Mouse (Mus musculus): Measurements from ENCODE around the gene Rab2b.
"Not testable (repeated sequence)": the region's sequence is repeated elsewhere in the genome, so short reads cannot be mapped to it uniquely, and the experiment has no call there.

The Rab2b gene

DNA sequence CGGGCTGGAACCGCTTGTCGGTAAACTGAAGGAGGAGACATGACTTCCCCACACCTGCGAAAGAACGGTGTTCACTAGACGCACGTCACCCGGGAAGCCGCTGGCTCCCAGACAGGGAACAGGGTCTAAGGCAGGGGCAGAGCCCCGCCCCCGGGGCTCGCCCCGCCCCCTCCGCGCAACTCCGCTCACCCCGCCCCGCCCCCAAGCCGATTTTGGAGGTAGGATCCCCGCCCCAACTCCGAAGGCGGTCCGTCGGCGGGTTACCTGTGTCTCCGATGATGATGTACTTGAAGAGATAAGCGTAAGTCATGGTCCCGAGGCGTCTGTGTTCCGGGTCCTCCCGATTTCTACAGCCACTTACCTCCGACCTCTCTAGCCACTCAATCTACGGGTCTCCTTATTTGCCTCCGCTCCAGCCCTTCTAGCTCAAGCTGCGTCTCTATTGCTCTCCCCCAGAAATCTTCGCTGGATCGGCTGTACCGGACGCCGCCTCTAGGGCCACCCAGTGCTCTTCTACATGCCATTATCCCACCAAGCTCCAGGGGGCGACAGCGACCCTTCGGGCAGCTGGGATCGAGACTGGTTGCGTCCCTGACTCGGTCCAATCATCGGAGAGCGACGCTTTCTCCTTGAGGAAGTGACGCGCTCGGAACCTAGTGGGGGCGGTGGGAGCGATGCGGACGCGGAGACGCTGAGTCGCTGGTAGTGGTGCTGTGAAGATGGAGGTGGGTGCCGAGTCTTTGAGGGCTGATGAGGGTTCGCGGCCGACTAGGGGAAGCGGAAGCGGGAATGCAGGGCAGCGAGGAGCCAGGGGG is at the start of gene Rab2b, which contains the start of gene Tox4:
Gene Rab2b, minus strand, starts transcription at position 614 of the 815 bp plus-strand sequence.
Gene Tox4, plus strand, starts transcription at position 215 of the 815 bp plus-strand sequence.
- DNase-seq = peak; percentile 100

DNA sequence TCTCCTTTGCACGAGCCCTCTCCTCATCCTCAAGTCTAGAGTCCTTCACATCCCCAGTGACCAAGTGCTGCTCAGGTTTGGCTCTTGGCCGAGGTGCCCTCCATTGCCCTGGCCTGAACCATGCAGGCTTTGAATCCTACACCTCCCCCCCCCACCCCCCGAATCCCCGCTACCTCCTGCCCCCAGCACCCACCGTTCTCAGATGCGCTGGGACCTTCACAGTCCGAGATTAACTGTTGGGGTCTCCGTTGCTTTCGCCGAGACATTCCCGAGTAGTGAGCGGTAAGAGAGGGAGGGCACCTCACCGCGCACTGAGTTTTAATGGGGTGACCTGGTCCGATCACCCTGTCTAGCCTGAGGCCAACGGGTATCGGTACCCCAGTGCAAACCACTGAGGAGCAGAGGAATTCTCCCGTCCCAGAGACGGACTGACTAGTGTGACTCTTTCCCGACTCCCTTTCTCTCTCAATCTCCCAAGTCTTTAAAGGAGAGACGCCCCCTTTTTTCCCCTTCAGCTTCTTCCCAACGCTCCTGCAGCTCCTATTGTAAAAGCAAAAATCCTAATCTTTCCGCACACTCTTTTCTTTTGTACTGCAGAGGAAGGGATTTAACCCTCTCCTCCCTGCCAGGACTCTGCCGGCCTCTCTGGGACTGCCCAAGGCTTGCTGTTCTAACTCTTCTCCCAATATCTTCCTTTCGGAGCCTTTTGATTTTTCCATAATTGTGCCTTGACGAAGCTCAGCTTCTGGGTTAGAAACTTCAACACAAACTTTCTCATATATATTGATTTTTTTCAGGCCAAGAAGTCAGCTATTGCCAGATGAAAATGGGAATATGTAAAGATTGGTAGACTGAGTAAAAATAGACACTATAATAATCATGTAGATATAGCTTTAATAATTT is 48.8 kb upstream of the Rab2b start, which contains the start of gene Sall2:
Gene Sall2, minus strand, starts transcription at position 853 of the 903 bp plus-strand sequence.
- no peak for DNase-seq

DNA sequence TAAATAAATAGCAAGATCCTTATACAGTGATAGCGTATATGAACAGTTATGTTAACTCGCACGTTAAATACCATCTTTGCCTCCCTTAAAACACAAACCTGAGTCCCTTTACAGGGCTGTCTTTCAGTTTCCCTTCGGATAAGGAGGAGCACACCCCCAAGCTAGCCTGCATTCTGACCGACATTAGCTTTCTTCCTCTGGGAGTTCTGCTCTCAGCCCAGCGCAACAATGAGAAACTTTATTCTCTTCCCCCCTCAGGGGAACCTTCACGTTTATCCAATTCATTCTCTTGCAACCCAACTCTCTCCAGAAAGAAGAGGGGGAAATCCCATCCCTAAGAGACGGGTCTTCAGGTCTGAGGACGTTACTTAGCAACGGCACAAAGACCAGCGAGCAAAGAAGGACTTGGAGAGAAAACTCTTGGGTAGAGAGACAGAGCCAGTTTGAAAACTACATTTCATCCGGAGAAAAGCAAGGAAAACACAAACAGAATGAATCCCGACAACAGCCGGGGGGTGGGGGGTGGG is 48.1 kb upstream of the Rab2b start:
- DNase-seq = no peak

DNA sequence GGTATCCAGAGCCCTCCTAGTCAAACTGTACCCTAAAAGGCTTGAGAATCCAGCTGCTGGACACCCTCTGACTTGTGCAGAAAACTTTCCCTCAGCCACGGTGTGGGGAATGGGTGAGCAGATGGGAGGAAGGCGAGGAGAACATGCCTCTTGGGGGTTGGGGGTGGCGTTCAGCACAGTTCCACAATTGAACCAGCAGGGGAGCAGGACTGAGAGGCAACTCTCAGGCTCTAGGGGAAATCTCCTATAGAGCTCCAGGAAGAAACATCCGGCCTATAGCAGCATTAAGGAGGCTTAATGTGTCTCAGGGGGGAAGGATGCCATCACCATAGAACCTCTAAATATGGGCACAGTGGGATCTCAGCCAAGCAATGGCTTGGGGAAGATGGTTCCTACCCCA is 46.5 kb upstream of the Rab2b start:
- DNase-seq = no peak

DNA sequence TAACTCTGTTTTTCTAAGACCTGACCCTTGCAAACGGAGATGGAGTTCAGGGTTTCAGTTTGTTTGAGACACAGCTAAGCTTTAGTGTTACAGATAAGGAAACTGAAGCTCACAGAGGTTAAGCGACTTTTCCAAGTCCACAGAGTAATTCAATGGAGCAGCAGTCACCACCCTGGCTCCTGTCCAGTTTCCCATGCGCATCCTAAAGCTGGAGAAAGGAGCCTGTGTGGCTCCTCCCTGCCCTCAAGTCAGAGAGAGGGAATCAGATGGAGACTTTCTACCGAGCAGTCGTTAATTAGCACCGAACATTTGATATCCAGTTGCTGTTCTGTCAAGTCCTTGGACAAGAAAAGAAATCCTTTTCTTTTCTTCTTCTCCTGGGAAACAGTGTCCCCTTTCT is 40.0 kb upstream of the Rab2b start:
- DNase-seq = no peak

DNA sequence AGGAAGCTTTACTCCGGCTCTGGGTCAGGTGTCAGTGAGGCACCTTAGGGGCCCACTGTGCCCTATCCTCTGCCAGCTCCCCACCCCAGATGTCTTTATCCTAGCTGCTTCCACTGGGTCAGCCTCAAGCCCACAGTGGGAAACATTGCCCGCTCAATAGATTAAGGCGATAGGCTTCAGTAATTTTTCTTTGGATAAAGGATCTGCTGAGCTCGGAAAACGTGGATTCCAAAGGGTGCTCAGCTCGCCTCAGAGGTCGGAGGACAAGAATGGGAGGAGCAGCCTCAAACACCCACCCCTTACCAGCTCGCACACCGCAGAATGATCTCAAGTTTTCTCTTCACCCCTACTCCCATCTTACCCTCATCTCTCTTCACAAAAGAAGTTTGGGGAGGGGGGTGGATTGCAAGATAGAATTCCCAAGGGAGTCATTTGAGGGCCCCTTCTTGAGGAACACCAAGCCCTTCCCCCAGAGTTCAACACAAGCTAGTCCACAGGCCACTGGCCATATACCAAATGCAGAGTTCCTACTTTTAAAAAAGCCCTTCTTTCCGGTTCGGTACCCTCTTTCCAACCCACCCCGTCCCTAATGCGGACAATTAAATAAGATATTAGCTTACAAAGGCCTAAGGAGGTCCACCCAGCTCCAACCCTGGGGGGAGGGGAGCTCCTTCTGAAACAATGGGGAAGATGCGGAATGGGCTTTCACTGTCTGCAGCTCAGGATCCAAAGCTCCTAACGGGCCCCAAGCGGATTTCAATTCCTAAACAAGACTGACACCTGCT is 37.3 kb upstream of the Rab2b start:
- DNase-seq = no peak

DNA sequence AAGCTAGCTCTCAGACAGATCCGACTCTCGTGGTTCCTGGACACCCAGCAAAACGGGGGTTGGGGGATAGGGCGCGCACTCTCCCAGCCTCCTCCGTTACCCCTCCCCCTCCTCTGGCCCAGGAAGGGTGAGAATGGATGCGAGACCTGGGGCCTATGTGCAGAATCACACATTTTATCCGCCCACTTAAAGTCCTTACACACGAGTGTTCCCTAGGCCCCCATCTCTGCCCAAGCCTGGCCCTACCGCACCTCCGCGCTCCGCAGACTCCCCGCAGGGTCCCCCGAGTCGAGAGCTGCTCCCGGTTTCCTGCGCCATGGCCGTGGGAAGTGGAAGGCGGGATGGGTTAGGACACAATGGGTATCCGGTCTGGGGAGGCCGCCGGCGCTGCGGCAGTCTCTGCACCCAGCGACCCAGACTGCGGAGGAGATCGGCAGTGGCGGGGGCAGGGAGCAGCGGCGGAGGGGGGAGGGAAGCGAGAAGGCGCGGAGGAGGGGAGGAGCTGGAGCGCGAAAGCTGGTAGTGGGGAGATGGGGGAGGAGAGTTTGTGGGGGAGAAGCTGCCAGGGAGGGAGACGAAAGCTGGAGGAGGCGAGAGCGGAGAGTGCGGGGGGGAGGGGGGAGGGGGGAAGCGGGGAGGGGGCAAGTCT is 36.6 kb upstream of the Rab2b start:
- DNase-seq = peak; percentile 82

DNA sequence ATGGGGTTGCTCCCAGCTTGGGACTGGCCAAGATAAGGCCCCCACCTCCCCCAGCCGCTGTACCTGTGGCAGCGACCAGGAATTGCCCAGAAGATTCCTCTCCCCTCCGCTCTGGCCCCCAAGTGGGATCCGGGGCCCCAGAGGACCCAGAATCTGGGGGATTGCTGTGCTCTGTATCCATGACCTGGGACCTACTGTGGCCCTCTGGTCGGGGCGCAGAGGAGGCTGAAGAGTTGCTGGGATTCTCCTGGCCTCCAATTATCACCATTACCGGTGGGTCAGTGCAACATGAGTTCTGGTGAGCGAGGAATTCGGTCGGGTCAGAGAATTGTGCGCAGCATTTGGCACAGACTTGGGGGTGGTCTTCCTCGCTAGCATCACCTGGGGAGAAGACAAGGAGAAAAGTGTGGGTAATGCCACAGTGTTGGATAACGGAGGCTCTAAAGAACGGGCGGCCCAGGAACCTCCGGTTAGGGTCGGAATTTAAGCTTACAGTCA is 36.0 kb upstream of the Rab2b start:
- no peak for DNase-seq

DNA sequence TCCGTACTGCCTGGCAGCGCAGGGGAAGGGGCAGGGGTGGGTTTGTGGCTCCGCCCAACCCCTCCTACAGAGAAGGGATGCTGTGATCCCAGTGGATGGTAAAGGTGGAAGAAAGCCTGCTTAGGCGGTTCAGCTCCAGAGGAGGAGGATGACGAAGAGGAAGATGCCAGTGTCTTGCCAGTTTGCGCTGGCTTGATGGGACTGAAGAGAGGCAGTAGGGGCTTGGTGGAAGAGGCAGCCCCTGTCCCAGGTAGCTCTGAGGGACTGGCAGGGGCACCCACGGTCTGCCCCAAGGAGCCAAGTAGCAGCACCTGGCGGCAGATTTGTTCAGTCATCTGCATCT is 35.4 kb upstream of the Rab2b start:
- no peak for DNase-seq

DNA sequence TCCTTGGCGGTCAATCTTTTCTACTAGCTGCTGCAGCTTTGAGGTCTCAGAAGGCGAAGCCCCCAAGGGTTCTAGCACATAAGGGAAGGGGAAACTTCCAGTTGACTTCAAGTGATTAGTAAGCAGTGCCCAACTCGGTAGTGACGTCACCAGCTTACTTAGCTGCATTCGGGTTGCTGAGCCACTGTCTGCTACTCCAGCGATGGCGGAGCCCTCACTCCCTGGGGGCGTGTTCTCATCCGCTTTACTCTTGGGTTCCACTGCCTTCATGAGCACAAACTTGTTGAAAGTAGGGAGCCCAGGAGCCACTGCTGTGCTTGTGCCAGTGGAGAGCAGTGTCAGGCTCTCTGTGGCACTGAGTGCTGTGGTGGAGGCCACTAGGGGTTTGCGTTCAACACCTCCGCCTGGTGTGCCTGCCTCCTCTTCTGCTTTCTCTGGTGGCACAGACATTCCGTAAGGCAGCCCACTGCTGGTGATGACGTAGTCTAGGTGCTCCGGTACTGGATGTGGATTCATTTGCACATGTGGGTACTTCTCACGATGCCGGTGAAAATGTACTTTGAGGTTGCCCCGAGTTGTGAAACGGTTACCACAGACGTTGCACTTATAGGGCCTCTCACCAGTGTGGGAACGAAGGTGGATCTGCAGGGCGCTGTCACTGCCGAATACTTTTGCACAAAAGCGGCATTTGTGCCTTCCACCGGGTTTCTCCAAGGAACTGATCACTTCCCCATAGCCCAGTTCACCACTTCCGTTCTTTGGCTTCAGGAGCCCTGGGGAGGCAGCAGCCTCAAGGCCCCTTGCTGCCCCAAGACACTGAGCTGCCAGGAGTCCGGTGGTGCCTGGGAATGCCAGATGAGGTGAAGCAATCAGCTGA is 34.8 kb upstream of the Rab2b start:
- no peak for DNase-seq

DNA sequence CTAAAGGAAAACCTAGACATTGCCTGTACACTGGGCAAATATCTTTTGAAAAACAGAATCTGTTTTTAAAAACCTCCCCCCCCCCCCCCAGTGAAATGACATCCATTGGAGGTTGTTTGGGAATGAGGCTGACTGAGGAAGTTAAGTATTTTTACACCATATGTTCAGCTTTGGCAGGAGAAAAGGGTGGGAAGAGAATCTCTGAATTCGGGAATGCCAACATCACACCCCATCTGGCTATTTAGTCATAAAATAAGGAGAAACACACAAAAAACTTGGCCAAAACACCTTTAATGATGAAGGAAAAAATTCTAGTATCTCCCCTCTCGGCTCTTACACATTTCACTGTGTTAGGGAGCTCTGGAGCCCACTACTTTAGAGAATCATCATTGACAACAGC is 31.6 kb upstream of the Rab2b start:
- DNase-seq = no peak

DNA sequence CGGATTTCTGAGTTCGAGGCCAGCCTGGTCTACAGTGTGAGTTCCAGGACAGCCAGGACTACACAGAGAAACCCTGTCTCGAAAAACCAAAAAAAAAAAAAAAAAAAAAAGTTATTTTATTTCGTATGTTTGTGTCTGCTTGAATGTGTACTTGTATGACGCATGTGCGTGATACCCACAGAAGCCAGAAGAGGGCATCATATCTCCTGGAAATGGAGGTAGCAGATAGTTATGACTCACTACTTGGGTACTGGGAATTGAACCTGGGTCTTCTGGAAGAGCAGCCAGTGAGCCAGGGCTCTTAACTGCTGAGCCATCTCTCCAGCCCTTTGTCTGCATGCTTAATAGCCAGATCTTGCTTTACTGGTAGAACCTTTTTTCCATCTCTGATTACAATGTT is 31.0 kb upstream of the Rab2b start:
- peak; percentile 33 for DNase-seq

DNA sequence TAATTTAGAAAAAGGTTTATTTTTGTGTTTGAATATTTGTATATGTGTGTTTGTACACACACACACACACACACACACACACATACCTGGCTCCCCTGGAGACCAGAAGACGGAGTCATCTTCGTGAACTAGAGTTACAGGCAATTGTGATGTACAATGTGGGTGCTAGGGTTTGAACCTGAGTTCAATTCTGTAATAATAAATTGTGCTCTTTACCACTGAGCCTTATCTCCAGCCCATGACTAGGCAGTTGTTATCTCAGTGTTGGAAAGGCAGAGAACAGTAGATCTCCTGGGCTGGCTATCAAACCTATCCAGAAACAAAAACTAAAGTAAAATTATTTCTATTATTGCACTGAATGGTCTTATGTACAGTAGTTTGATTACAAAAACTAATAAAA is 26.8 kb upstream of the Rab2b start:
- DNase-seq = no peak

DNA sequence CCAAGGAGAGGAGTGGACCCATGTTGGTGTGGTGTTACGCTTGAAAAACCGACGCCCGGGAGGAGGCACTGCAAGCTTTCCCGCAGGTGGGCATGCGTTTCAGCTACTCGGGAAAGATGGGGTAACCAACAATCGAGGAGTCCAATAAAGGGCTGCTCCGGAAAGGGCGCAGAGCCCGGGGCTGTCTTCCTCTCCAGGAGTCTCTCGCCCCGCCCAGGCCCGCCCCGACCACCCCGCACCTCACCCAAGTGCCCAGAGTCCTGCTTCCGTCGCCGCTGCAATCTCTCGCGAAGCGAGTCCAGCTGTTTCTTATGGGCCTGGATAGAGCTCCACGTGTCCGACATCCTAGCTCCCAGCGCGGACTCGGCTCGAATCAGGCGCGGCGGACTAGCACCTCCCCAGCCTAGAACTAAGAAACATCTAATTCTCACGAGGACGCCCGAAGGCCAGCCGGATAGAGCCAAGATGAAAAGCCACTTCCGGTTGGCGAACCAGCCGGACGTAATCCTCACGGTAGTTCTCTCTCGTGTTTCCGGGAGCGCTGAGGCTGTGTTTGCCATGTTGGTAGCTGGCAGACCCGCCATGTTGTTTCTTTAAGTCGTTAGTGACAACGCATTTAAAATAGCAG is 25.4 kb upstream of the Rab2b start, which contains the start of gene Mettl3:
Gene Mettl3, minus strand, starts transcription at position 485 of the 628 bp plus-strand sequence.
- peak; percentile 88 for DNase-seq

DNA sequence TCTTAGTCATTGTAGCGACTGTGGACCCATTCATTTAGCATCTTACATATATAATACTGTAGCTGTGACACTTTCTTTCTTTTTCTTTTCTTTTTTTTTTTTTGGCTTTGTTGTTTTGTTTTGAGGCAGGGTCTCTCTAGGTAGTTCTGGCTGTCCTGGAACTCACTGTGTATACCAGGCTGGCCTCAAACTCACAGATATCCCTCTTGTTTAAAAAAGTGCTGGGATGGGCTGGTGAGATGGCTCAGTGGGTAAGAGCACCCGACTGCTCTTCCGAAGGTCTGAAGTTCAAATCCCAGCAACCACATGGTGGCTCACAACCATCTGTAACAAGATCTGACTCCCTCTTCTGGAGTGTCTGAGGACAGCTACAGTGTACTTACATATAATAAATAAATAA is 24.2 kb upstream of the Rab2b start:
- DNase-seq = not testable (repeated sequence)

DNA sequence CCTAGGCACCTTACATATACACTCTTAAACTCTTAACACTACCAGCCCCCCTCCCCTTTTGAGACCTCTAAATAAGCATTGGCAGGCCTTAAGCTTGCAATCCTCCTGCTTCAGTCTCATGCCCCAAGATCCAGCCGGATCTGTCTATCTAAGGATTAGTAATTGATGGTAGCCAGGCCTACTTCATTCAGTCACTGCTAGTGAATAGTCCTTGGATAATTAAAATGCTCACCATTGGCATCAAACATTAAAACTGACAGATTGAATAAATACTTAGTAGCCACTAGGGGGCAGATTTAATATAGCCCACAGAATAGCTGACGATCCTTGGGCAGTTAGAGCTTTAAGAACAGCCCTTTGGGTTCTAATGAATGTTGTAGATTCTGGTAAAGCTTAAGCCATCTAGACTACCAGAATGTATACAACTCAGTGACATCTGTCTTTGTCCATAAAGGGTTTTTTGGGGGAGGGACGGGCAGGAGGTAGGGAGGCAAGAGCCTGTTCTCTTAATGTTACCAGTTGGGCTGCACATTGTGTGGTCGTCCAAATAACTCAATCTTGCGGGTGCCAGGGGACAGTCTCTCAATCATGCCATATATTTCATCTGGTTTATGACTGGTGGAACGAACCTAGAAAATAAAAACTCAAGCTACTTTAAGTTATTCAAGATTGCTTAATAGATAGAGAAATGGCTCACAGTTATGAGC is 16.4 kb upstream of the Rab2b start:
- DNase-seq = no peak

DNA sequence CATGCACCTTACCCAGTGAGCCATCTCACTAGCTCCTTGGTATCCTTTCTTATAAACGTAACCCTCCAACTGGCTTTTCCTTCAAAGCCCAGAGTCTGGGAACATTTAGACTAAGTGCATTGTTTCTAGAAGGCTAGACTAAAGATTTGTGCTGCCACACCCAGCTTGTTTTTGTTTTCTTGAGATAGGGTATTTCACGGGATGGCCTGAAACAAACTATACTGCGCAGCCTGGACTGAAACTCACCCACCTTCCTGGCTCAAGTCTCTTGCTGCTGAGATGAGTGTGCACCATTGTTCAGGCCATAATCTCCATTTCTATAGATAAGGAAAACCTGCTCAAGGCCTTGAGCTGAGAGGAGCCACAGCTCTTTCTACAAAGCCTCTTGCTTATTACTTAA is 4.8 kb upstream of the Rab2b start:
- DNase-seq = no peak

DNA sequence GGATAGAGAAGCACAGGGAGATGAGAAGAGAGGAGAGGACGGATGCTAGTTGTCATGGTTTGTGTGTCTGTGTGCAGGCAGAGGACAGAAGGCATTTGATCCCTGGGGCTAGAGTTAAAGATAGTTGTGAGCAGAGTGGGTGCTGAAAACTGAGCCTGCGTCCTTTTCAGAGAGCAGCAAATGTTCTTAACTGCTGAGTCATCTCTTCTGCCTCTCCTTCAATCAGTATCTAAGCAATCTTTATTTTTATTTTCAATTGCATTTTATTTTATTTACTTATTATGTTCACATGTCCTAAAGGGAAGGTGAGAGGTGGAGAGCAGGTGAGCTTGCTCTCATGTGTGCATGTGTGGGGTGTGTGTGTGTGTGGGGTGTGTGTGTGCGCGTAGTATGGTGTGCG is 4.3 kb upstream of the Rab2b start:
- no peak for DNase-seq

DNA sequence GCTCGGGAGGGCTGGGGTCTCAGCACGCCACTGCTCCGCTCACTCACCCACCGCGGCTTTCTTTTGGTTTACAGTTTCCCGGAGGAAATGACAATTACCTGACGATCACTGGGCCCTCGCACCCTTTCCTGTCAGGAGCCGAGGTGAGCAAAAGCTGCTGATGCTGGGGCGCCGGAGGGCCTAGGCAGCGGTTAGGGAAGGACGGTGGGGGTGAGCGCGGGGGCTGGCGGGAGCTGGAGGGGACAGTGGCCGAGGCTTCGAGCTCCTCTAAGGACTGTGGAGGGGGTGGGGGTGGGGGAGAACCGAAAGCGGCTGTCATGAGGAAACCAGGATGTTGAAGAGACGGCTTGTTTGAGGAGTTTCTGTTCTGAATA is 389 bp upstream of the Rab2b start:
- no peak for DNase-seq

DNA sequence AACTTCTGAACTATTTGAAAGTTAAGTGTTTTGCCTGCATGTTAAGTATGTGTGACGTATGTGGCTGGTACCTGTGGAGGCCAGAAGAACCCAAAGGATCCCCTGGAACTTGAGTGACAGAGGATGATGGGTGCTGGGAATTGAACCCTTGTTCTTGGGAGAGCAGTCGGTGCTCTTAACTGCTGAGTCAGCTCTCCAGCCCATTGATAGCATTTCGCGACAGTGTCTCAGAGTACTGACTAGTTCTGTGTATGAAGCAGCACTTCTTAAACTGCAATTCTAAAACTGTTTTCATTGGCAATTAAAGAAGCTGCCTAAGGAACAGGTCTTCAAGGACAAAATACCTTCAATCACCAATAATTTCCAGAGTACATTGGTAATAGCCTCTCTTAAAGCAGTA is 2.1 kb downstream of the Rab2b start:
- DNase-seq = no peak

Data from thymus, postnatal 25 days (tissue).